Mouse (Mus musculus) myocyte (in vitro differentiated cells): ENCODE measurements around the gene Synrg.

Experiments
- CEBPB ChIP-seq: IDR thresholded peaks from 2 replicates; pipeline ENCODE4 v1.6.1; 2011; ENCODE audit warnings: mild to moderate bottlenecking, moderate library complexity; ENCODE audit not compliant: poor library complexity, insufficient read depth, severe bottlenecking
- E2F4 ChIP-seq: IDR thresholded peaks from one replicate; pipeline ENCODE4 v1.6.1; 2011; ENCODE audit warnings: mild to moderate bottlenecking, control low read depth, moderate library complexity; ENCODE audit not compliant: insufficient read depth
- MAX ChIP-seq: IDR thresholded peaks from one replicate; pipeline ENCODE4 v1.6.1; 2011; ENCODE audit warnings: low read depth, mild to moderate bottlenecking, control low read depth
- POLR2A ChIP-seq: IDR thresholded peaks from one replicate; pipeline ENCODE4 v1.6.1; 2011; ENCODE audit warnings: low read depth, mild to moderate bottlenecking, control low read depth, moderate library complexity; ENCODE audit not compliant: insufficient read length
- SRF ChIP-seq: IDR thresholded peaks from one replicate; pipeline ENCODE4 v1.6.1; 2011; ENCODE audit warnings: low read depth; ENCODE audit not compliant: control insufficient read depth, insufficient read length
- TCF12 ChIP-seq: IDR thresholded peaks from one replicate; pipeline ENCODE4 v1.6.1; 2011; ENCODE audit warnings: mild to moderate bottlenecking, control low read depth; ENCODE audit not compliant: poor library complexity, insufficient read depth, severe bottlenecking

DNA sequence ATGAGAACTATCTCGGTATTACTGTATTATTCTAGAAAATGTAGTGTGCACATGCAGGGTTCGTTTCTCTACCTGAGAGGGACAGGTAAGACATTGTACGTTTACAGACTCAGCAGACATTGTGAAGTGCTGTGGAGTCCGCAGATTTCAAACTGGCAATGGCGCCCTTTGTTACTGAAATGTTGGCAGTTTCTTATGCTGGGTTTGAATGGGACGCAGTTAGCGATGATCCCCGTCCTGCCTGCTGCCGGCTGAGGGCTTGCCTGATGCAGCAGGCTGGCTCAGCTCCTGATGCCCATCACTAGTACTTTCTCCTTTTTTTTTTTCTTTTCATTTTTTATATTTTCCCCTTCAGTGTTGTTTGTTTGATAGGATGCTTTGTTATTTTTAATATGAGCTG, 46.2 kb downstream of the Synrg start:
- TF ChIP-seq E2F4 (no peak), POLR2A (no peak), SRF (no peak), CEBPB (no peak), MAX (no peak), TCF12 (no peak)
